Mouse (Mus musculus): ENCODE results near the gene Srrm2. TPM values are rescaled to one million over a fixed set of nuclear protein-coding genes. Genes with fewer than 3 reads are reported as not detected.

The Srrm2 gene
- polyA plus RNA-seq, 1 experiment: 286 TPM

DNA sequence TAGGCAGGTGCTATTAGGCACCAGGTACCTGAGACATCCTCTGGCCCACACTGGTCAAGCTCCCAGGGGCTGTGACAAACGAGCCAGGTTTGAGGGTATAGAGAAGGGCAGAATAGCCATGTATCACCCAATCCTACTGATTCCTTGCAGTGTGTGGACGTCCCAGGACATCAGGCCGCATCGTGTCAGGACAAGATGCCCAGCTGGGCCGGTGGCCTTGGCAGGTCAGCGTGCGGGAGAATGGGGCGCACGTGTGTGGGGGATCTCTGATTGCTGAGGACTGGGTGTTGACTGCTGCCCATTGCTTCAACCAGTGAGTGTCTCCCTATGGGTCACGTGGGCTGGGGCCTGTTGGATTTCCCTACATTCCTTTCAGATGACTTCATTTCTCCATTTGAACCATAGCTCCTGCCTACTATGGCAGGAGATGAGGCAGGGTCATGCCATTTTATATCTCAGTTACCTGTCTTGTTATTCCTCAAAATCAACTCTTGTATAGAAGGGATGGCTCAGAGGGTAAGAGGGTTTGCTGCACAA is 64.0 kb downstream of the Srrm2 start:
- Histone ChIP-seq H3K36me3 (ENCODE audit: control insufficient read depth, insufficient read depth, low read length) (no peaks in the 10 kb centered on the region), H3K27me3 (ENCODE audit: control insufficient read depth, insufficient read depth, low read length) (no peaks in the 10 kb centered on the region), H3K4me1 (ENCODE audit: control insufficient read depth, insufficient read depth, low read length) (no peaks in the 10 kb centered on the region), H3K27ac (ENCODE audit: control insufficient read depth, insufficient read depth, low read depth, low read length) (no peak overlapping the region), H3K4me3 (ENCODE audit: control insufficient read depth, low read depth, low read length) (no peak overlapping the region)
- TF ChIP-seq CTCF (IDR thresholded peaks at IDR 0.05; ENCODE audit: control insufficient read depth, insufficient read depth, insufficient replicate concordance, low read depth, low read length) (no peak), POLR2A (IDR thresholded peaks at IDR 0.05; ENCODE audit: control insufficient read depth, low read depth, low read length) (no peak)

DNA sequence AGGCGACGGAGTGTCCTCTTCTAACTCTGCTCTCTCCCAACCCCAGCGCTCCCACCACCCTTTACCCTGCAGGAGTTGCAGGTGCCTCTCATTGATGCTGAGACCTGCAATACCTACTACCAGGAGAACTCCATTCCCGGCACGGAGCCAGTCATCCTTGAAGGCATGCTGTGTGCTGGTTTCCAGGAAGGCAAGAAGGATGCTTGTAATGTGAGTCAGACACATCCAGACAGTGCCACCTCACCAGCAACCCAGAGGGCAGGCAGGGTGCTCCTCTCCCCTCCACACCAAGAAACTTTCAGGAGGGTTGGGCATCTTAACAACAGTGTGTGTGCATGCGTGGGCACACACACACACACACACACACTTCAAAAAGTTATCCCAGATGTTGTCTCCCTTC is 66.9 kb downstream of the Srrm2 start:
- Histone ChIP-seq H3K27ac (ENCODE audit: control insufficient read depth, insufficient read depth, low read depth, low read length) (no peak overlapping the region), H3K36me3 (ENCODE audit: control insufficient read depth, insufficient read depth, low read length) (no peaks in the 10 kb centered on the region), H3K27me3 (ENCODE audit: control insufficient read depth, insufficient read depth, low read length) (no peaks in the 10 kb centered on the region), H3K4me1 (ENCODE audit: control insufficient read depth, insufficient read depth, low read length) (no peaks in the 10 kb centered on the region), H3K4me3 (ENCODE audit: control insufficient read depth, low read depth, low read length) (no peak overlapping the region)
- TF ChIP-seq POLR2A (IDR thresholded peaks at IDR 0.05; ENCODE audit: control insufficient read depth, low read depth, low read length) (no peak), CTCF (IDR thresholded peaks at IDR 0.05; ENCODE audit: control insufficient read depth, insufficient read depth, insufficient replicate concordance, low read depth, low read length) (no peak)

GRCm38 (mm10) chr17:23857913-23858312 is 67.6 kb downstream of the Srrm2 start:
- no peaks in the 10 kb centered on the region for H3K27me3 ChIP-seq (ENCODE audit: control insufficient read depth, insufficient read depth, low read length)
- H3K36me3 ChIP-seq (ENCODE audit: control insufficient read depth, insufficient read depth, low read length): no peaks in the 10 kb centered on the region
- TF ChIP-seq CTCF (IDR thresholded peaks at IDR 0.05; ENCODE audit: control insufficient read depth, insufficient read depth, insufficient replicate concordance, low read depth, low read length) (no peak), POLR2A (IDR thresholded peaks at IDR 0.05; ENCODE audit: control insufficient read depth, low read depth, low read length) (no peak)
- no peaks in the 10 kb centered on the region for H3K4me1 ChIP-seq (ENCODE audit: control insufficient read depth, insufficient read depth, low read length)
- H3K4me3 ChIP-seq (ENCODE audit: control insufficient read depth, low read depth, low read length): no peak overlapping the region
- H3K27ac ChIP-seq (ENCODE audit: control insufficient read depth, insufficient read depth, low read depth, low read length): no peak overlapping the region

DNA sequence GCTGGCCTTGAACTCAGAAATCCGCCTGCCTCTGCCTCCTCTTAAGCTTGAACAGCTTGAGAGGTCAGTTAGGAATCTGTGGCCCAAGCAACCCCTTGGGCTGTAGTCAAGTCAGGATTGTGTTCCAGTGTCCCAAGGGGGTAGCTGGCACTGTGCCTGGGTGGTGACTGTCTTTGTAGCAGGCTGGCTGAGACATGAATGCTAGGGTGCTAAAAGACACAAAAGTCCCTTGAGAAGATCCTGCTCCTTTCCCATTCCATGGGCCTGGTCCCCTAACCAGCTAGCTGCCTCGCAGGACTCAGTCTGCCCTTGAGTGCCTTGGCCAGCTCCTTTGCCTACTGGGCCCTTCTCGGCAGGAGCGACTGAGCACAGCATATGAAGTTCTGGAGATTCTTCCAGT is 72.6 kb downstream of the Srrm2 start:
- TF ChIP-seq POLR2A (IDR thresholded peaks at IDR 0.05; ENCODE audit: control insufficient read depth, low read depth, low read length): no peak
- no peak for TF ChIP-seq CTCF (IDR thresholded peaks at IDR 0.05; ENCODE audit: control insufficient read depth, insufficient read depth, insufficient replicate concordance, low read depth, low read length)
- no peak overlapping the region for H3K4me3 ChIP-seq (ENCODE audit: control insufficient read depth, low read depth, low read length)
- H3K36me3 ChIP-seq (ENCODE audit: control insufficient read depth, insufficient read depth, low read length): no peaks in the 10 kb centered on the region
- H3K27me3 ChIP-seq (ENCODE audit: control insufficient read depth, insufficient read depth, low read length): no peaks in the 10 kb centered on the region
- peaks cover 5% of the 10 kb centered on the region for H3K4me1 ChIP-seq (ENCODE audit: control insufficient read depth, insufficient read depth, low read length)
- no peak overlapping the region for H3K27ac ChIP-seq (ENCODE audit: control insufficient read depth, insufficient read depth, low read depth, low read length)

DNA sequence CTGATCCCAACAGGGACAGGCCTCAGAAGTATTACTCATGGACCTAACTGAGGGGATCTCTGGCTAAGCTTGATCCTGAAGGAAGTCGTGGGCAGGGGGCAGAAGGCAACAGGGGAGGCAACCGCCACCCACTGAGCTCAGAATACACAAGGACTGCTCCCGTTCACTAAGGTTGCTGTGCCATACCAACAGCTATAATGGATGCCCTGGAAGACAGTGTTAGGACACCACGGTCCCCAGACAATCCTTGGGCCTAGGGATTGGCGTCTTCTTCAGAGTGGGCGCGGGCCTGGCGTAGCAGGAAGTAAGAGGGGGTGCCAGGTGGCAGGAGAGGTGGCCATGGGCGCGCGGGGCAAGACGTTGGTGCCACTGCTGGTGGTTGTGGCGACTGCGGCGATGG is 77.4 kb downstream of the Srrm2 start, which contains the start of gene Prss21:
TSS of gene Prss21 (plus strand) at position 301 of the 400 bp plus-strand sequence.
- Histone ChIP-seq H3K4me3 (ENCODE audit: control insufficient read depth, low read depth, low read length) (peak within 1 kb of the TSS; percentile 89), H3K27ac (ENCODE audit: control insufficient read depth, insufficient read depth, low read depth, low read length) (peak within 1 kb of the TSS; percentile 47), H3K36me3 (ENCODE audit: control insufficient read depth, insufficient read depth, low read length) (no peaks in the 10 kb centered on the region), H3K4me1 (ENCODE audit: control insufficient read depth, insufficient read depth, low read length) (peaks cover 12% of the 10 kb centered on the region), H3K27me3 (ENCODE audit: control insufficient read depth, insufficient read depth, low read length) (no peaks in the 10 kb centered on the region)
- TF ChIP-seq POLR2A (IDR thresholded peaks at IDR 0.05; ENCODE audit: control insufficient read depth, low read depth, low read length) (peak; percentile 62; the same call in 1 of the 2 replicates), CTCF (IDR thresholded peaks at IDR 0.05; ENCODE audit: control insufficient read depth, insufficient read depth, insufficient replicate concordance, low read depth, low read length) (no peak)

DNA sequence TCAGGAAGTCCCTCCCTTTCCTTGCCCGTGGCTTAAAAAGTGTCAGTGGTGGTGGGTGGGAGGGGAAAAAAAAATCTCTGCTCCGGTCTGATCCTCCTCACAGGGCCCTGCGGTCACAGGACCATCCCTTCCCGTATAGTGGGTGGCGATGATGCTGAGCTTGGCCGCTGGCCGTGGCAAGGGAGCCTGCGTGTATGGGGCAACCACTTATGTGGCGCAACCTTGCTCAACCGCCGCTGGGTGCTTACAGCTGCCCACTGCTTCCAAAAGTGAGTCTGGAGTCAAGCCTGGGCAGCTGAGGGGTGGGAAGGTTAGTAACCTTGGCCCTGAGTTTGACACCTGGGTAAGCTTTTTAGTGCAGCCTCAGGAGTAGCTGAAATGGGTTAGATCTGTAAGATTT is 78.2 kb downstream of the Srrm2 start:
- TF ChIP-seq CTCF (IDR thresholded peaks at IDR 0.05; ENCODE audit: control insufficient read depth, insufficient read depth, insufficient replicate concordance, low read depth, low read length) (no peak), POLR2A (IDR thresholded peaks at IDR 0.05; ENCODE audit: control insufficient read depth, low read depth, low read length) (no peak)
- Histone ChIP-seq H3K36me3 (ENCODE audit: control insufficient read depth, insufficient read depth, low read length) (no peaks in the 10 kb centered on the region), H3K4me3 (ENCODE audit: control insufficient read depth, low read depth, low read length) (peak overlapping the region; percentile 89), H3K27me3 (ENCODE audit: control insufficient read depth, insufficient read depth, low read length) (no peaks in the 10 kb centered on the region), H3K27ac (ENCODE audit: control insufficient read depth, insufficient read depth, low read depth, low read length) (no peak overlapping the region), H3K4me1 (ENCODE audit: control insufficient read depth, insufficient read depth, low read length) (peaks cover 12% of the 10 kb centered on the region)

Other genes starting within 250 kb of the Srrm2 start
- gene Zfp213, start 226.3 kb upstream of the Srrm2 start, polyA plus RNA-seq (2012; rRNA removed): 3.5 and 3.7 TPM in 2 replicates
- 45.3 and 57.6 TPM in 2 replicates for gene Zfp13, start 191.0 kb upstream of the Srrm2 start, polyA plus RNA-seq (2012; rRNA removed)
- 4.5 and 4.9 TPM in 2 replicates for gene Zscan10, start 189.7 kb upstream of the Srrm2 start, polyA plus RNA-seq (2012; rRNA removed)
- 0.35 and 0.36 TPM in 2 replicates for gene Mmp25, start 145.3 kb upstream of the Srrm2 start, polyA plus RNA-seq (2012; rRNA removed)
- 1.0 and 1.5 TPM in 2 replicates for gene Bicdl2, start 130.0 kb upstream of the Srrm2 start, polyA plus RNA-seq (2012; rRNA removed)
- 54.9 and 64.9 TPM in 2 replicates for gene Hcfc1r1, start 116.9 kb upstream of the Srrm2 start, polyA plus RNA-seq (2012; rRNA removed)
- gene Thoc6, start 116.7 kb upstream of the Srrm2 start, polyA plus RNA-seq (2012; rRNA removed): 9.8 and 9.9 TPM in 2 replicates
- gene Tnfrsf12a, start 113.1 kb upstream of the Srrm2 start, polyA plus RNA-seq (2012; rRNA removed): 1.2 and 1.7 TPM in 2 replicates
- gene Cldn6, start 111.3 kb upstream of the Srrm2 start, polyA plus RNA-seq (2012; rRNA removed): 0.16 and 0.19 TPM in 2 replicates
- gene Cldn9, start 106.5 kb upstream of the Srrm2 start, polyA plus RNA-seq (2012; rRNA removed): 0.27 and 0.72 TPM in 2 replicates
- gene 1520401A03Rik, start 67.7 kb upstream of the Srrm2 start, polyA plus RNA-seq (2012; rRNA removed): 6.7 and 7.1 TPM in 2 replicates
- gene Pkmyt1, start 64.2 kb upstream of the Srrm2 start, polyA plus RNA-seq (2012; rRNA removed): 78.6 and 88.6 TPM in 2 replicates
- 0.69 and 0.85 TPM in 2 replicates for gene Paqr4, start 49.7 kb upstream of the Srrm2 start, polyA plus RNA-seq (2012; rRNA removed)
- gene Kremen2, start 44.7 kb upstream of the Srrm2 start, polyA plus RNA-seq (2012; rRNA removed): 0.80 and 0.97 TPM in 2 replicates
- gene Flywch1, start 18.9 kb upstream of the Srrm2 start, polyA plus RNA-seq (2012; rRNA removed): 155 and 178 TPM in 2 replicates
- 11.8 and 14.8 TPM in 2 replicates for gene Flywch2, start 4.5 kb upstream of the Srrm2 start, polyA plus RNA-seq (2012; rRNA removed)
- gene Elob, start 38.6 kb downstream of the Srrm2 start, polyA plus RNA-seq (2012; rRNA removed): 1,587 and 1,813 TPM in 2 replicates
- gene Prss33, start 45.5 kb downstream of the Srrm2 start, polyA plus RNA-seq (2012; rRNA removed): 0.89 and 1.2 TPM in 2 replicates
- gene Prss32, start 53.3 kb downstream of the Srrm2 start, polyA plus RNA-seq (2012; rRNA removed): 0.30 and 0.36 TPM in 2 replicates
- 12.2 and 13.8 TPM in 2 replicates for gene Prss41, start 53.6 kb downstream of the Srrm2 start, polyA plus RNA-seq (2012; rRNA removed)
- 208 and 246 TPM in 2 replicates for gene Prss21, start 77.5 kb downstream of the Srrm2 start, polyA plus RNA-seq (2012; rRNA removed)
- 0.34 and 0.67 TPM in 2 replicates for gene Dcpp1, start 90.3 kb downstream of the Srrm2 start, polyA plus RNA-seq (2012; rRNA removed)
- not detected in 2 replicates for gene Dcpp2, start 90.3 kb downstream of the Srrm2 start, polyA plus RNA-seq (2012; rRNA removed)
- gene Dcpp3, start 126.9 kb downstream of the Srrm2 start, polyA plus RNA-seq (2012; rRNA removed): not detected in 2 replicates
- not detected in 2 replicates for gene Sbp, start 151.1 kb downstream of the Srrm2 start, polyA plus RNA-seq (2012; rRNA removed)
- gene Sbpl, start 164.7 kb downstream of the Srrm2 start, polyA plus RNA-seq (2012; rRNA removed): not detected in 2 replicates
- not detected in 2 replicates for gene Prss30, start 190.0 kb downstream of the Srrm2 start, polyA plus RNA-seq (2012; rRNA removed)
- not detected in 2 replicates for gene Prss22, start 207.6 kb downstream of the Srrm2 start, polyA plus RNA-seq (2012; rRNA removed)
- gene Prss27, start 247.6 kb downstream of the Srrm2 start, polyA plus RNA-seq (2012; rRNA removed): not detected in 2 replicates